Mouse (Mus musculus) limb, embryonic 11.5 days (tissue): Measurements from ENCODE around the gene Fry. TPM values are rescaled to one million over a fixed set of nuclear protein-coding genes. Genes with fewer than 3 reads are reported as not detected.

Experiments
- ATAC-seq: fragments of 200-750 bp; cut with Nextera tagmentation; 2 replicates; pipeline ENCODE4 v1.8.0; 2017; ENCODE audit warnings: low read depth; ENCODE audit not compliant: insufficient number of reproducible peaks, low FRiP score, low TSS enrichment
- DNase-seq: peaks from one replicate; pipeline ENCODE4 v3.0.0-alpha.2; 2015; ENCODE audit warnings: low spot score
- H3K27ac ChIP-seq: fragments of 300-500 bp; sonication (generic); replicated peaks from 2 replicates; pipeline ENCODE4 v1.5.1; 2014; ENCODE audit warnings: low read depth, mild to moderate bottlenecking, low read length
- H3K27me3 ChIP-seq: fragments of 300-500 bp; sonication (generic); 2 replicates; pipeline ENCODE4 v1.6.1; 2014; ENCODE audit warnings: mild to moderate bottlenecking, low read length, mixed read lengths; ENCODE audit not compliant: control insufficient read depth, insufficient read depth
- H3K36me3 ChIP-seq: fragments of 300-500 bp; sonication (generic); 2 replicates; pipeline ENCODE4 v1.6.1; 2014; ENCODE audit warnings: mild to moderate bottlenecking, low read length, moderate library complexity, mixed read lengths; ENCODE audit not compliant: control insufficient read depth, insufficient read depth
- H3K4me1 ChIP-seq: fragments of 300-500 bp; sonication (generic); 2 replicates; pipeline ENCODE4 v1.6.1; 2014; ENCODE audit warnings: low read length, mixed read lengths; ENCODE audit not compliant: control insufficient read depth, insufficient read depth
- H3K4me2 ChIP-seq: fragments of 300-500 bp; sonication (generic); 2 replicates; pipeline ENCODE4 v1.6.1; 2014; ENCODE audit warnings: low read depth, mild to moderate bottlenecking, moderate library complexity; ENCODE audit not compliant: severe bottlenecking
- H3K4me3 ChIP-seq: fragments of 300-500 bp; sonication (generic); 2 replicates; pipeline ENCODE4 v1.5.1; 2014; ENCODE audit warnings: low read depth, low read length
- H3K9ac ChIP-seq: fragments of 300-500 bp; sonication (generic); 2 replicates; pipeline ENCODE4 v1.6.1; 2014; ENCODE audit warnings: mild to moderate bottlenecking, low read length
- H3K9me3 ChIP-seq: fragments of 300-500 bp; sonication (generic); 2 replicates; pipeline ENCODE4 v1.6.1; 2016; ENCODE audit warnings: low read length; ENCODE audit not compliant: control insufficient read depth
- WGBS: fragments of 180-500 bp; shearing (Covaris S2); extraction: QIAGEN DNeasy Blood & Tissue Kit; methylation state at CpG from one replicate; pipeline ENCODE4 v1.1.7; 2014; 5-methylcytosine and 5-hydroxymethylcytosine counted together
- polyA plus RNA-seq: library from polyadenylated mRNA; unstranded; fragments of >200 nt; fragmentation: Nextera tagmentation; extraction: Ambion mirVana; gene quantifications from 2 replicates; pipeline ENCODE4 v1.2.1, GENCODE M21; 2014

Fry gene
- polyA plus RNA-seq, 1 experiment from 2014 or later: 5.2 TPM

DNA sequence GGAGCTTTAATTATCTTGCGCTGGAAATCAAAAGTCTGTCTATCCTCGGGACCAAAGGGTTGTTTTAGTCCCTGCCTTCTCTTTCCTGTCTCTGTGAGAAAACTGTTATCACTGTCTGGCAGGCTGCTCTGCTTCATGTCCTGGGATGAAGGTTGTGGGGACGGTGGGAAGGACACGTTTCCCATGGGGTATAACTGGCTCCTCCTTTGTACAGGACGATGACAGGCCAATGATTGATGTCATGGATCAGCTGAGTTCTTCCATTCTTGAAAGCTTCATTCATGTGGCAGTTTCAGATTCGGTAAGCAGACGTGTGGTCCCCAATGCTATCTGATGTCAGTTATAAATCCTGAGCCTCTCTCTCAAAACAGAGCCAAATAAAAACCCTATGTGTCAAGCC lies 272.0 kb downstream of the Fry start:
- no peak overlapping the region for H3K9ac ChIP-seq
- DNase-seq (no peak), ATAC-seq (no peak)
- H3K27ac ChIP-seq: no peak overlapping the region
- no peak overlapping the region for H3K4me2 ChIP-seq
- no peaks in the 10 kb centered on the region for H3K36me3 ChIP-seq
- H3K27me3 ChIP-seq: no peaks in the 10 kb centered on the region
- no peaks in the 10 kb centered on the region for H3K4me1 ChIP-seq
- 74% methylated on average over 7 of the region's 7 CpGs for WGBS
- no peak overlapping the region for H3K4me3 ChIP-seq
- no peaks in the 10 kb centered on the region for H3K9me3 ChIP-seq

DNA sequence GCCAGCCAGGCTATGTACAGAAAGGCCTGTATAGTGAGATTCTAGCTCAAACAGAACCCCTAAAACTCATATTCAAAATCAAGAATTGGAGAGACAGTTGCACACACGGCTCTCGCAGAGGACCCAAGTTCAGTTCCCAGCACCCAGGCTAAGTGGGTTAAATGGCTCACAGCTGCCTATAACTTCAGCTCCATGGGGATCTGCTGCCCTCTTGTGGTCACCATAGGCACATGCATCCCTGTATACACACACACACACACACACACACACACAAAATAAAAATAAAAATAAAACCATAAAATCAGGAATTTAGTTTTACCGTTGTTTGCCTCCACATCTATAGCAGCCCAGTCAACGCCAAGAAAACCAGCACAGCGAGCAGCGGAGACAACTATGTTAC lies 276.2 kb downstream of the Fry start:
- Histone ChIP-seq H3K4me2 (no peak overlapping the region), H3K27me3 (no peaks in the 10 kb centered on the region), H3K4me1 (no peaks in the 10 kb centered on the region), H3K36me3 (no peaks in the 10 kb centered on the region), H3K27ac (no peak overlapping the region), H3K9me3 (no peaks in the 10 kb centered on the region), H3K9ac (no peak overlapping the region), H3K4me3 (no peak overlapping the region)
- 94% methylated on average over 6 of the region's 6 CpGs for WGBS
- DNase-seq: no peak
- no peak for ATAC-seq

DNA sequence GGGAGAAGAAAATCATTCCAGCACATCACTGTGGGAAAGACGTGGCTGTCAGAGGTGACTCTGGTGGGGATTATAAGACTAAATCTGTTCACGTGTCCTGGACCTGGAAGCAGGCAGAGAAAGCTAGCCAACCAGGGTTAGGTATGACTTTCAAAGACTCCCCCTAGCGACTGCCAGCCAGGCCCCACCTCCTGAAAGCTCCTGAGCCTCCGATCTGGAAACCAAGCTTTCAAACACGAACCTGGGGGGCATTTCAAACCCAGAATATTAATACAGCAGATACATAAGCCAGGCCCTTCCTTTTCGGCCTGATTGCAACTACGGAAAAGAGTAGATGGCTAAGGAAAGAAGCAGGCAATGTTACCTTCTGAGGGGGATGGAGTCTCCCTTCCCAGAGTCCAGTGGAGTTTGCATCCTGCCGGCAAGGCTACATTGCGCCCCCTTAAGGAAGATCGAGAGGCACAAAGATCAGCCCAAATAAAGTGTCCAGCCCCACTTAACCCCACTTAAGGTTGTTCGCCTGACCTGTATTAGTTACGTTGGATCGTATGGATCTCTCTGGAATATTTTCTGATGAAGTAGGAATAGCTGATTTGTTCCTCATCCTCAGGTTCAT lies 284.5 kb downstream of the Fry start:
- ATAC-seq (no peak), DNase-seq (peak; percentile 54)
- Histone ChIP-seq H3K9ac (no peak overlapping the region), H3K4me3 (no peak overlapping the region), H3K4me1 (0 out of 2 replicates have a peak, but pooled peaks cover 3% of the 10 kb centered on the region), H3K9me3 (no peaks in the 10 kb centered on the region), H3K27ac (no peak overlapping the region), H3K4me2 (no peak overlapping the region), H3K27me3 (no peaks in the 10 kb centered on the region), H3K36me3 (no peaks in the 10 kb centered on the region)
- 26% methylated on average over 13 of the region's 13 CpGs for WGBS

DNA sequence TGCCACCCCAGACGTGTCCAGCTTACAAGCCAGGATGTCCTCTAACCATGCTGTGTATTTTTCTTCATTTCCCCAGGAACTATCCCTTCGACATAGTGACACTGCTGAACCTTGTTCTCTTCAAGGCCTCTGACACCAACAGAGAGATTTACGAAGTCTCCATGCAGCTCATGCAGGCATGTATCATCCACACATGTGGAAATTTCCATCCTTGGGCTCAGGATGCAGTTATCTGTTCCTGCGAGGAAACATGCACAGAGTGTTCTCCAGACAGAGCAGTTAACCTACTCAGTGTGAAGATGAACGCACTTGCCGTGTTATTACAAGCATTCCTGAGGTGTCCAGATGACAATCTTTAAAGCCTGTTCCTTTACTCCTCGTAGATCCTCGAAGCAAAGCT lies 286.4 kb downstream of the Fry start:
- 85% methylated on average over 8 of the region's 8 CpGs for WGBS
- no peak overlapping the region for H3K9ac ChIP-seq
- ATAC-seq (no peak), DNase-seq (no peak)
- H3K4me1 ChIP-seq: peaks cover 14% of the 10 kb centered on the region
- no peaks in the 10 kb centered on the region for H3K9me3 ChIP-seq
- no peak overlapping the region for H3K4me3 ChIP-seq
- H3K27ac ChIP-seq: no peak overlapping the region
- H3K36me3 ChIP-seq: no peaks in the 10 kb centered on the region
- H3K27me3 ChIP-seq: no peaks in the 10 kb centered on the region
- no peak overlapping the region for H3K4me2 ChIP-seq

DNA sequence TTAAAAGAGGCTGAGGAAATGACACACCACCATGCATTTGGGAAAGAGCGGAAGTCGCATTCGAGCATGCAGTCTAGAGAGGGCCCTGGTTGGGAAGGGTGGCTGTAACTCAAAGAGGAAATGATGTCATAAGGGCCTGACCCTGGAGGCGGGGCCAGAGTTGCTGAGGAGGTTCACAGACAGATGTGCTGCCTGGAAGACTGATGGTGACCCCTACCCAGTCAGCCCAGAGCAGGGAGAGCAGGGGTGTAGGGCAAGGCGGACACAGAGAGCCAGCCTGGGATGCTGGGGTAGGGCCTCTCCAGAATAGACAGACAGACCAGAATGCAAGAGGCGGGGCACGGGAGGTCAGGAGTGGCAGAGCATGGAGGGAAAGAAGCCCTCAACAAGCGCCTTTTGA lies 290.5 kb downstream of the Fry start:
- peak; percentile 61 for DNase-seq
- WGBS: 64% methylated on average over 8 of the region's 8 CpGs
- H3K9me3 ChIP-seq: no peaks in the 10 kb centered on the region
- H3K4me1 ChIP-seq: peaks cover 14% of the 10 kb centered on the region
- no peak overlapping the region for H3K4me3 ChIP-seq
- H3K4me2 ChIP-seq: no peak overlapping the region
- peak; percentile 81; the same call in 1 of the 2 replicates for ATAC-seq
- H3K27ac ChIP-seq: peak overlapping the region; percentile 54; the same call in 1 of the 2 replicates
- H3K9ac ChIP-seq: no peak overlapping the region
- H3K36me3 ChIP-seq: no peaks in the 10 kb centered on the region
- no peaks in the 10 kb centered on the region for H3K27me3 ChIP-seq

DNA sequence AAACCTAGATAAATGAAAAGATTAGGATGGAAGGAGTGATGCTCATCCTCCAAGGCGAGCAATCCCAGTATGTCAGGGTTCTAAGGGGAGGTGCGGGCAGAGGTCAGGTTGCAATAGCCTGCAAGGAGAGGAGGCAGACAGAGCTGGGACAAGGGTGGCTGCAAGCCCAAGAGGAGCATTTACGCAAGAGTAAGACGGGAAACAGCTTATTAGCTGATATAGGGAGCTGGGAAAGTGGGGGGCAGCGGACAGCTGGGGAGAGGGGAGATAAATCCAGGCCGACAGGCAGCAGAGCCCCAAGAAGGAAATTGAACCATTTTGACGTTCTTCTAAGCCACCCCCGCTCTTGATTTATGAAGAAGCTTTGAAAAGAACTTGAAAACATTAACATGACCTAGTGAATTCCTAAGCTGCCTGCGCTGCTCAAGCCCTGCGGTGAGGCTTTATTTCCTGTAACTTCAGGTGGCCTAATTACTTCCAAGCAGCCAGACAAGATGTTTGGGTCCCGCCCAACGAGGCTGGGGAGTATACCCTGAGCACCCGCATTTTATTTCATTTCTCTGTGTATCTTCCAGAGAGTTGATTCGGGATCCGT lies 291.1 kb downstream of the Fry start:
- H3K36me3 ChIP-seq: no peaks in the 10 kb centered on the region
- no peak overlapping the region for H3K4me2 ChIP-seq
- DNase-seq: peak; percentile 58
- H3K27me3 ChIP-seq: no peaks in the 10 kb centered on the region
- 21% methylated on average over 15 of the region's 15 CpGs for WGBS
- H3K9ac ChIP-seq: no peak overlapping the region
- ATAC-seq: peak; percentile 27; the same call in 1 of the 2 replicates
- peaks cover 14% of the 10 kb centered on the region for H3K4me1 ChIP-seq
- H3K27ac ChIP-seq: peak overlapping the region; percentile 54; the same call in 1 of the 2 replicates
- no peak overlapping the region for H3K4me3 ChIP-seq
- H3K9me3 ChIP-seq: no peaks in the 10 kb centered on the region

DNA sequence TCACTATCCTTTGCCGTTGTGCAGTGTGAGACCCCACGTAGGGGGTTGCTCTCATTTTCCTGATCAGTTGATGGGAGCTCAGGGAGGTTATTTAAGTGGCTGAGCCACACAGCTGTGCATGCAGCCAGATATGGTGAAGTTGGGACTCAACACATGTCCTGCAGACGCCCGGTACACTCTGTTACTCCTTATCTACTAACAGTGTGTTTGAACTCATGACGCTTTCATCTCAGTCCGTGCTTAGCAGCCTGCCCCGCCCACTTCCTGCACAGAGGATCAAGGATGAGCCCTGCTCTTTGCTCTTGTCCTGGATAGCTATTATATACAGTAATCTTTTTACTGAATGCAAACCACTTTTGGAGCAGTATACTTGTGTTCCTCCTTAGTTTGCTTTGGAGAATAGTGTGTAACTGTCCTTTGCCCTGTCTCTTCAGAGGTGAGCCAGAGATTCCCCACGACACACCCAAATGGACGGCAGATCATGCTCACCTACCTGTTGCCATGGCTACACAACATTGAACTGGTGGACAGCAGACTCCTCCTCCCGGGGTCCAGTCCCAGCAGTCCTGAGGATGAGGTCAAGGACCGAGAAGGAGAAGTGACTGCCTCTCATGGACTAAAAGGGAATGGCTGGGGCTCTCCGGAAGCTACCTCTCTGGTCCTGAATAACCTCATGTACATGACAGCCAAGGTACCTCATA lies 294.5 kb downstream of the Fry start:
- 74% methylated on average over 12 of the region's 12 CpGs for WGBS
- Histone ChIP-seq H3K9ac (no peak overlapping the region), H3K9me3 (no peaks in the 10 kb centered on the region), H3K36me3 (no peaks in the 10 kb centered on the region), H3K27me3 (no peaks in the 10 kb centered on the region), H3K4me2 (no peak overlapping the region), H3K27ac (no peak overlapping the region), H3K4me3 (no peak overlapping the region), H3K4me1 (peaks cover 12% of the 10 kb centered on the region)
- ATAC-seq: no peak
- DNase-seq: no peak

DNA sequence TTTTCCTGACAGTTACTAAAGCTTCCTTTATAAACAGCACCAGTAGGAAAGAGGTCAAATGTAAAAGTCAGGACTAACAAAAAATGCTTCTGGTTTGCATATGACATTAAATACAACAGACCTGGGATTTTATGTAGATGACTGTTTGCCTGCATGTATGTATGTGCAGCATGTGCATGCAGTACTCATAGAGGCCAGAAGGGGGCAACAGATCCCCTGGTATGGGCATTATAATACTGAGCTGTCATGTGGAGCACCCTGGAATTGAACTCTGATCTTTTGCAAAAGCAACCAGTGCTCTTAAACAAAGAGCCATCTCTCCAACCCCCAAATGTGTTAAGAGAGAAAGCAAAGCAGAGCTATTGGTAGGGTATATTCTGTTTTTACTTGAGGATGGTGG lies 296.4 kb downstream of the Fry start:
- Histone ChIP-seq H3K4me1 (peaks cover 1% of the 10 kb centered on the region), H3K36me3 (no peaks in the 10 kb centered on the region), H3K4me2 (no peak overlapping the region), H3K4me3 (no peak overlapping the region), H3K27ac (no peak overlapping the region), H3K9ac (no peak overlapping the region), H3K27me3 (no peaks in the 10 kb centered on the region), H3K9me3 (no peaks in the 10 kb centered on the region)
- no peak for DNase-seq
- ATAC-seq: no peak
